Mouse (Mus musculus) heart, adult 18-20 months (tissue): Measurements from ENCODE around the gene Zfp846. TPM values are rescaled to one million over a fixed set of nuclear protein-coding genes. Genes with fewer than 3 reads are reported as not detected.
"Not testable (repeated sequence)": the region's sequence is repeated elsewhere in the genome, so short reads cannot be mapped to it uniquely, and the experiment has no call there.

Source experiments
- DNase-seq, 2 experiments: peaks; one replicate each; pipeline ENCODE4 v3.0.0; 2021 to 2022; ENCODE audit warnings: mixed read lengths in 1 of 2
- long read RNA-seq, 2 experiments: library from polyadenylated mRNA; stranded (forward); transcript quantifications; one replicate each; pipeline ENCODE4 v2.0.0; 2021
- total RNA-seq, 2 experiments: library from RNA; stranded (reverse); gene quantifications; 2 replicates each; pipeline ENCODE4 v1.2.3; 2021

Zfp846 gene
- 1 to 10 TPM; 5.3 to 5.8 TPM for total RNA-seq
- long read RNA-seq, experiment 1, partial matches to known transcripts = 2 of 2 reads
- long read RNA-seq, experiment 1, other reads (novel, unspliced or antisense) = 0 of 2 reads
- long read RNA-seq, experiment 2, partial matches to known transcripts = 1 of 1 reads
- long read RNA-seq, experiment 2, other reads (novel, unspliced or antisense) = 0 of 1 reads

GRCm38 (mm10) chr9:20581175-20581634, at the start of gene Zfp846:
Gene Zfp846, plus strand, starts transcription at chr9:20581291.
- peak; percentile 99 to 100 for DNase-seq

GRCm38 (mm10) chr9:20534326-20534926, 46.7 kb upstream of the Zfp846 start:
- no peak for DNase-seq

DNA sequence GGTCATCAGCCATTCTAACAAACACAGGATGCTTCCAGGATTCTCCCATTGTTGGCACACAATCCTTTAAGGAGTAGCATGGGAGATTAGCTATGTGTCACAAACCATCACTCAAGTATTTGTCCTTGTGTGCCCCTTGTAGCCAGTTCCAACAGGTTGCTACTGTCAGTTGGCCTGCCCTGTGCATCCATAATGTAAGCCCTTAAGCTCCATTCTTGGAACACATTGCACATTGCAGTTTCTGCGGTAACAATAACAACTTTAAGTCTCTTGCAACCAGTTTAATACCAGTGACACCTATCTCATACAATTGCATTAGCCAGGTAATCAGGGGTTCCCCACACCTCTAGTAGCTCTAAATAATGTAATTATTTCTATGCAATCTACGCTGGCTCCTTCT, 44.5 kb upstream of the Zfp846 start:
- no peak for DNase-seq

DNA sequence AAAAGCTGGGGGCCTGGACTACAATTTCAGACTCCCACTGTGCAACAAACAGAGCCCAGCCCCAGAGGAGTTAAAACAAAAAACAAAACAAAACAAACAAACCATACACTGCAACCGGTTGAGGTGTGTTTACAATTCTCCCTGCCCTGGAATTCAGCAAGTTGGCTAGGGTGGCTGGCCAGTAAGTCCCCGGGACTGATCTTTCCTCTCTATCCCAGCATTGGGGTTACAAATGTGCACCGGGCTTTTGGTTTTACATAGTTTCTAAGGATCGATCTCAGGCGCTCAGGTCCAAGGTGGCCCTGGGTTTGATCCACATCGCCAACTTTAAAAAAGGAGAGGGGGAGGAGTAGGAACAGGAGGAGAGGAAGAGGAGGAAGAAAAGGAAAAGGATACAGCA, 37.6 kb upstream of the Zfp846 start:
- DNase-seq = peak in 1 of 2 experiments; percentile 12

DNA sequence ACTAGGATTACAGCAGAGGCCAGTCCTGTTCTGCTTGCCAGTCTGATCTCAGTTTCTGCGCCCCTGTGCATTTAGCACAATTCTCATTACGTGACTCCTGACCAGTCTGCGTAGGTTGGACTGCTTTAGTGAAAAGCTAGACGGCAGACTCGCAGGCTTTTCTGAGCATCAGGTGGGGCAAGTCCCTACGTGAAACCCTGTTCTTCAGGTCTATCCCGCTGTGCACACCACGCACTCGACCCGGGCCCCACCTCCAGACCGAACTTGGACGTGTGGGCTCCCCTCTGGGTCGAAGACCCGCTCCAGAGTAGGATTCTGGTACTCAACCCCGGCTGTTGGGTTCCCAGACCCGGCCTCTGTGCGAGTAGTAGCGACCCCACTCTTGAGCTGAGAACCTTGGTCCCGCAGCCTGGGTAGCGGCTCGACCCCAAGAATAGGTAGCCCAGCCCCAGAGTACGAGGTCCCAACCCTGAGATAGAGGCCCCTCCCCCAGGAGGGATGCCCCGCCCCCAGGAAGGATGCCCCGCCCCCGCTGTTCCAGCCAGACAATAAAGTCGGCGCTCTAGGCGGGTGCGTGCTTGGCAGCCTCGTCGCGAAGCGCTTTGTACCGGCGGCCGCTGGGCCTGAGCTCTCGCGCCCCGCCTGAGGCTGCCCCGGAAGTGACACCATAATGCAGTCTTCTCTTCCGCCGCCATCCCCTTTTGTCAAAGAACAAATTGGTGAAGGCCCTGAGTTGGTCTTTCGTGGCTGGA, 36.8 kb upstream of the Zfp846 start:
- peak; percentile 85 to 89 for DNase-seq

- DNase-seq = peak; percentile 52 to 62
Measured at GRCm38 (mm10) chr9:20545151-20545550, 35.9 kb upstream of the Zfp846 start.

- DNase-seq = peak; percentile 5 to 45
Measured at GRCm38 (mm10) chr9:20551781-20552275, 29.3 kb upstream of the Zfp846 start.

GRCm38 (mm10) chr9:20552698-20553097, 28.4 kb upstream of the Zfp846 start:
- DNase-seq = no peak

DNA sequence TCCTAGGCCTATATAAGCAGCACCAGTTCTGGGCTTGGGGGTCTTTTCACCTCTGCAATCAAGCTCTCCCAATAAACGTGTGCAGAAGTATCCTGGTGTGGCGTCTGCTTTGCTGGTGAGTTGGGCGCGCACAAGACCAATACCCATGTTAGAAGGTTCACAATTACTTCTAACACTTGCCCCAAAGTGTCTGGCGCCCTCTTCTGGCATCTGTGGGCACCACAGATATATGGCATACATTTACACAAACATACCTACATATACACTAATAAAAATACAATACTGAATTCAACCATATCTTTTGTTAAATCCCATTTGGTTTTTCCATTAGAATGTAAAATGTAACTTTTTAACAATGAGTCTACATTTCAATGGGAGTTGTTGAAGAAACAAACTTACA, 18.9 kb upstream of the Zfp846 start:
- no peak for DNase-seq

DNA sequence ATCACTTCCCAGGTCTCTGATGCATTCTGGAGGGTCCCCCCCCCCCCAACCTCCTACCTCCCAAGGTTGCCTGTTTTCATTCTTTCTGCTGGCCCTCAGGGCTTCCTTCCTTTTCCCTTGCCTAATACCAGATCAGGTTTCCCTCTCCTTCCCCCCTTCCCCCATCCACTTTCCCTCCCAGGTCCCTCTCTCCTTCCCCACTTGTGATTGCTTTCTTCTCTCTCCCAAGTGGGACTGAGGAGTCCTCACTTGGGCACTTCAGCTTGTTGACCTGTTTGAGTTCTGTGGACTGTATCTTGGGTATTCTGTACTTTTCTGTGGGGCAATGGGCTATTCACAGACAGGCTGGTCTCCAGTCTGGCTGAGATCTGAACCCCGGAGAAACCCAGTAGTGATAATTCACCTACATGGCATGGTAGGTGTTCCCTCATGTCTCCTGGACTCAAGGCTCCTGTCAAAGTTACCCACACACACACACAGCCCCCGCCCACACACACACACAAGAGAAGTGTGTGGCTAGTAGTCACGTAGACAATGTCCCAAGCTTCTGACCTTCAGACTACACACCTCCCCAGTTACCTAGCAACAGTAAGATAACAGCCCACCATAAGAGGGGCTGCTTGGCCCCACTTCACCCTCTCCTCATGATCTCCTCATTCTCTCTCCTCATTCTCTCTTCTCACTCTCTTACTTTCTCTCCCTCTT, 15.6 kb upstream of the Zfp846 start:
- not testable (repeated sequence) for DNase-seq

DNA sequence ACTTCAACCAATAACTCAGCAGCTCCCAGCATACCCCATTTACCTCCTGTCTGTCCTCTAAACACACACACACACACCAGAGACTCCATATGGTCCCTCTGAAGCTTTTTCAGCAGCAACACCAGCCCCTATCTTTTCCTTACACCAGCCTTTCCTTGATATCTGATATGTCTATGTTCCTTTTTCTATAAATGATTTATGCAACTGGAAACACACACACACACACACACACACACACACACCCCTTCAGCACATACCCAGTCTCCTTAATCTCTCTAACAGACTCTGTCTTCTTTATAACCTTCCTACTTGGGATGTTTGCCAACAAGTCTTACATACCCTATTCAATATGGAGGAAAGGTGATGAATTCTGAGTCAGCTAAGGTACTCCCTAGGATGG, 10.0 kb upstream of the Zfp846 start:
- DNase-seq = no peak

- DNase-seq = no peak
Measured at GRCm38 (mm10) chr9:20576591-20576990, 4.5 kb upstream of the Zfp846 start.

DNA sequence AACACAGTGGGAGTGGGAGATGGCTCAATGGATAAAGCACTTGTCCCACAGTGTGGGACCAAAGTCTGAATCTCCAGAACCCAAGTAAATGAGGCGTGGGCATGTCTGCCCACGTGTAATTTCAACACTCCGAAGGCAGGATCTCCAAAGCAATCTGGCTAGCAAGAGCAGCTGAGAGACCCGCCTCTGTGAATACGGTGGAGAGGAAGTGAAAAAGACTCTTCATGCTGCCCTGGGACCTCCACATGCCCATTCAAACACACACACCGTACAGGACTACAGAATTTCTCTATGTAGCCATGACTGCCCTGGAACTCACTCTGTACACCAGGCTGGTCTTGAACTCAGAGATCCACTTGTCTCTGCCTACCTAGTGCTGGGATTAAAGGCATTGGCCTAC, 20.2 kb downstream of the Zfp846 start:
- no peak for DNase-seq

- DNase-seq = no peak
Measured at GRCm38 (mm10) chr9:20606269-20606668, 25.2 kb downstream of the Zfp846 start.

- DNase-seq = peak; percentile 91 to 94
Measured at GRCm38 (mm10) chr9:20607100-20607974, 26.2 kb downstream of the Zfp846 start.

DNA sequence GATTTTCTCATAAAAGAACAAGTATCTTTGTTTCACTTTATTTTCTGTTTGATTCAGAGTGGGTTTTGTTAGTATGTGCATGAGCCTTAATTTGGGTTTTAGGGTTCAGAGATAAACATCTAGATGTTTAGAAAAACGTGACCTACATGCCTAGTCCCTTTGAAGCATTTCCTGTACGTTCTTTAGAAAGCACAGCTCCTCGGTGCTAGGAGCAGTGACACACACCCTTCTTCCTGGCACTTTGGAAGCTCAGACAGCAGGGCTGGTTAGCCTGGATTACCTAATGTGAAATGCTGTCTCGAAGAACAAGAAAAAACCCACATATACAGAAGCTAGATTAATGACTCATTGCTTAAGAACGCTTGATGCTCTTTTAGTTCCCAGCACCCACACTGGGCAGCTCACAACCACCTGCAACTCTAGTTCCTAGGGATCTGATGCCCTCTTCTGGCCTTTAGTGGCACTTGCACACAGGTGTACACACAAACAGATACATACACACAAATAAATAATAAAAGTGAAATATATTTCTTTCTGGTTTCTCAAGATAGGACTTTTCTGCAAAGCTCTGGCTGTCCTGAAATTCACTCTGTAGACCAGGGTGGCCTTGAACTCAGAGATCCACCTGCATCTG, 28.9 kb downstream of the Zfp846 start:
- DNase-seq = no peak

- DNase-seq = no peak
Measured at GRCm38 (mm10) chr9:20611976-20612375, 30.9 kb downstream of the Zfp846 start.

GRCm38 (mm10) chr9:20616685-20617084, 35.6 kb downstream of the Zfp846 start:
- DNase-seq = no peak

GRCm38 (mm10) chr9:20631332-20631731, 50.2 kb downstream of the Zfp846 start:
- DNase-seq = no peak

GRCm38 (mm10) chr9:20635676-20636075, 54.6 kb downstream of the Zfp846 start:
- not testable (repeated sequence) for DNase-seq

GRCm38 (mm10) chr9:20636256-20636655, 55.2 kb downstream of the Zfp846 start:
- DNase-seq = no peak
